Mouse (Mus musculus): ENCODE results near the gene Lsp1. TPM values are rescaled to one million over a fixed set of nuclear protein-coding genes. Genes with fewer than 3 reads are reported as not detected.

The Lsp1 gene
- polyA plus RNA-seq, 1 experiment from 2014 or later: 99.6 TPM

DNA sequence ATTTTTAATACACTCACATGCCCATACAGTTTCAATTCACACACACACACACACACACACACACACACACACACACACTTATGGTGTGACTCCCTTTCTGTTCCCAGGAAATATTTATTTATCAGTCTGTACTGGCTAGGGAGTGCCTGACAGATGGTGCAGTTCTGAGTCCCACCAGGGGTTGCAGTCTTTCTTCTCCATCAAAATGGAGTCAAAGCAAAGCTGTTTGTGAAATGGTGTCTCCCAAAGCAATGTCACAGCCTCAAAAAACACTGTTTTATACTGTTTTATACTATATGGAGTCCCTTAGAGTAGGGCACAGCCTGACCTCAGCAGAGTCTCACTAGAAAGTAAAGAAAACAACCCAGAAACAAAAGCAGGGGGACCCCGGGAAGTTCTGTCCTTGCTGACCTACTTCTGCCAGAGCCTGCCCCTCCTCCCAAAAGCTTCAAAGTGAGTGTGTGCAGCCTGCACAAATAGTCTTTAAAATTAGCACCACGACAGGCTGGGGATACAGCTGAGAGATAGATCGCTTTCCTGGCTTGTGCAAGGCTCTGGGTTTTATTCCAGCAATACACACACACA is 3.3 kb upstream of the Lsp1 start:
- 8% methylated on average over 3 of the region's 3 CpGs for WGBS
- Histone ChIP-seq H3K27me3 (ENCODE audit: insufficient read depth, low read length) (no peaks in the 10 kb centered on the region), H3K36me3 (ENCODE audit: insufficient read depth) (no peaks in the 10 kb centered on the region), H3K4me1 (ENCODE audit: insufficient read depth) (peaks cover 35% of the 10 kb centered on the region), H3K27ac (ENCODE audit: low read depth) (peak overlapping the region; percentile 98), H3K4me3 (ENCODE audit: low read depth, low read length) (no peak overlapping the region), H3K4me2 (no peak overlapping the region), H3K9ac (peak overlapping the region; percentile 35), H3K9me3 (ENCODE audit: low read depth, low read length) (no peaks in the 10 kb centered on the region)
- TF ChIP-seq CTCF (IDR thresholded peaks at IDR 0.05; ENCODE audit: low read depth): peak; percentile 56
- DNase-seq (peak; percentile 80), ATAC-seq (ENCODE audit: insufficient read depth) (peak; percentile 48)

DNA sequence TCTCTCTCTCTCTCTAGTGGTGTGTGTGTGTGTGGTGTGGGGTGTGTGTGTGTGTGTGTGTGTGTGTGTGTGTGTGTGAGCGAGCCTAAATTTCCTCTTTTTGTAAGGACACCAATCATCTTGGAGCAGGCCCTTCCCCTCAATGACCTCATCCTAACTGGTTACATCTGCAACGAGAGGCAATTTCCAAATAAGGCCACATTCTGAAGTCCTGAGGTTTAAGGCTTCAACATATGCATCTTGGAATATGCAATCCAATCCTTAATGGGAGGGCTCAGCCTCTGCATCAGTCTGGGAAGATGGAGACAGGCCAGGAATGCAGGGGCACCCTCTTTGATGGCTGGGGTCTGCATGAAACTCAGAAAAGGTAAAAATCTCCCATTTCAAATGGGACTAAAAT is 2.6 kb upstream of the Lsp1 start:
- 6% methylated on average over 2 of the region's 2 CpGs for WGBS
- Histone ChIP-seq H3K9ac (no peak overlapping the region), H3K27me3 (ENCODE audit: insufficient read depth, low read length) (no peaks in the 10 kb centered on the region), H3K4me1 (ENCODE audit: insufficient read depth) (peaks cover 35% of the 10 kb centered on the region), H3K4me3 (ENCODE audit: low read depth, low read length) (no peak overlapping the region), H3K9me3 (ENCODE audit: low read depth, low read length) (no peaks in the 10 kb centered on the region), H3K36me3 (ENCODE audit: insufficient read depth) (no peaks in the 10 kb centered on the region), H3K27ac (ENCODE audit: low read depth) (peak overlapping the region; percentile 98), H3K4me2 (no peak overlapping the region)
- peak; percentile 79 for ATAC-seq (ENCODE audit: insufficient read depth)
- DNase-seq: peak; percentile 88
- TF ChIP-seq CTCF (IDR thresholded peaks at IDR 0.05; ENCODE audit: low read depth): no peak

DNA sequence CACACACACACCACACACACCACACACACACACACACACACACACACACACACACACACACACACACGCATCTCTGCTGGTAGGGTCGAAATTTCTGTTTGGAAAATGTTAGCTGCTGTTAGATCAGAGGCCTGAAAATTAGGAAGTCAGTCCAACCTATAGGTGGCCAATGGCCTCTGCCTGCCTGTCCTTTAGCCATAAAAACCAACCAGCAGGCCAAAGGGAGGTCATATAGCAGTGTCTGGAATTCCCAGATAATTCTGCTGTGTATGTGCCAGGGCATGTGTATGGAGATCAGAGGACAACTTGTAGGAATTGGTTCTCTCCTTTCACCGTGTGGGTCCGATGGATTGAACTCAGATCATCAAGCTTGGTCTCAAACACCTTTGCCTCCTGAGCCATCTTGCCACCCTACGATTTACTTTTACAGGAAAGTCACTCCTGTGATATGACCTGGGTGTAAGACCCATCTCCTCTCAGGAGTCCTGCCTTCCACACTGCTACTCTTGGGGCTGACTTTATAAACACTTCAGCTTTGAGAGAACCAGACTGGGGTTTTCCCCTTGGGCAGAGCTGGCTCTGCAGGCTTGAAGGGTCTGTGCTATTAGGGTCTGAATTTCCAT is 1.8 kb upstream of the Lsp1 start:
- Histone ChIP-seq H3K27me3 (ENCODE audit: insufficient read depth, low read length) (no peaks in the 10 kb centered on the region), H3K4me1 (ENCODE audit: insufficient read depth) (peaks cover 35% of the 10 kb centered on the region), H3K9ac (no peak overlapping the region), H3K27ac (ENCODE audit: low read depth) (peak overlapping the region; percentile 98), H3K4me3 (ENCODE audit: low read depth, low read length) (no peak overlapping the region), H3K4me2 (no peak overlapping the region), H3K9me3 (ENCODE audit: low read depth, low read length) (no peaks in the 10 kb centered on the region), H3K36me3 (ENCODE audit: insufficient read depth) (no peaks in the 10 kb centered on the region)
- ATAC-seq (ENCODE audit: insufficient read depth) (no peak), DNase-seq (no peak)
- 0 out of 2 replicates have a peak, but pooled peaks have one; percentile 2 for TF ChIP-seq CTCF (IDR thresholded peaks at IDR 0.05; ENCODE audit: low read depth)
- 59% methylated on average over 5 of the region's 5 CpGs for WGBS

DNA sequence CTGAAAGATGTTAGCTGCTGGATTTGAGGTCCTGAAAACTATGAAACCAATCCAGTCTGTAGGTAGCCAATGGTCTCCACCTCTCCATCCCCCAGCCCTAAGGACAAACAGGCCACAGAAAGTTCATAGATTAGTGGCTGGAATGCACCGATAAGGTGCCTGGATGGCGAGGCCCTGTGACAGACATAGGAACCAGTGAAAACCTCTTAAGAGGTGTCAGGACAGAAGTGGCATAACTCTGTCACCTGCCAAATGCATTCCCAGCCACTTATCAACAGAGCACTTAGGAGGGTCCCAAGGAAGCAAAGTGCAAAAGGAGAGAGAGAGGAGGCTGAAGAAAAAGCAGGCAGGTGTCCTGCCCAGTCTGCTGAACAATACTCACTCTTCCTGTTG is 1.3 kb upstream of the Lsp1 start:
- Histone ChIP-seq H3K27me3 (ENCODE audit: insufficient read depth, low read length) (no peaks in the 10 kb centered on the region), H3K4me2 (no peak overlapping the region), H3K4me3 (ENCODE audit: low read depth, low read length) (no peak overlapping the region), H3K4me1 (ENCODE audit: insufficient read depth) (peaks cover 35% of the 10 kb centered on the region), H3K27ac (ENCODE audit: low read depth) (peak overlapping the region; percentile 98), H3K9ac (no peak overlapping the region), H3K36me3 (ENCODE audit: insufficient read depth) (no peaks in the 10 kb centered on the region), H3K9me3 (ENCODE audit: low read depth, low read length) (no peaks in the 10 kb centered on the region)
- no peak for TF ChIP-seq CTCF (IDR thresholded peaks at IDR 0.05; ENCODE audit: low read depth)
- DNase-seq (no peak), ATAC-seq (ENCODE audit: insufficient read depth) (no peak)
- WGBS: 43% methylated on average over 2 of the region's 2 CpGs

DNA sequence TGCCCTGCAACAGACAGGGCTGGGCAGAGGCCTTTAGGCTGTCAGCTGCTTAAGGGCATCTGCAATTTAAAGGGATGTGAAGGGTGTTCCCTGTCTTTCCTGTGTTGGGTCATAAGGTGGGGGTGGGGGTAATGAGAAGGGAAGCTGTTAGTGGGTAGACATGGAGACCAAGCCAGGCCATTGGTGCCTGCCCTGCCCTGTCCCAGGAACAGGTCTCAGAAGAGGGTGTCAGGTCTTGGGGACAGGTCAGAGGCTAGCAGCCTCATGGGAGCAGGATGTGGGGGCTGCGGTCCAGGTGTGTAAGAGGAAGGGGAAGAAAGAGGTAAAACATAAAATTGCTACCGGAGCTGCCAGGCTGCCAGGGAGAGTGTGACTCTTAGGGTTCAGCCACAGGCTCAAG is 837 bp downstream of the Lsp1 start:
- H3K4me2 ChIP-seq: no peak overlapping the region
- H3K4me1 ChIP-seq (ENCODE audit: insufficient read depth): peaks cover 20% of the 10 kb centered on the region
- ATAC-seq (ENCODE audit: insufficient read depth) (no peak), DNase-seq (no peak)
- no peaks in the 10 kb centered on the region for H3K36me3 ChIP-seq (ENCODE audit: insufficient read depth)
- no peak overlapping the region for H3K9ac ChIP-seq
- H3K27ac ChIP-seq (ENCODE audit: low read depth): no peak overlapping the region
- WGBS: 87% methylated on average over 2 of the region's 2 CpGs
- no peaks in the 10 kb centered on the region for H3K9me3 ChIP-seq (ENCODE audit: low read depth, low read length)
- TF ChIP-seq CTCF (IDR thresholded peaks at IDR 0.05; ENCODE audit: low read depth): no peak
- no peaks in the 10 kb centered on the region for H3K27me3 ChIP-seq (ENCODE audit: insufficient read depth, low read length)
- no peak overlapping the region for H3K4me3 ChIP-seq (ENCODE audit: low read depth, low read length)

DNA sequence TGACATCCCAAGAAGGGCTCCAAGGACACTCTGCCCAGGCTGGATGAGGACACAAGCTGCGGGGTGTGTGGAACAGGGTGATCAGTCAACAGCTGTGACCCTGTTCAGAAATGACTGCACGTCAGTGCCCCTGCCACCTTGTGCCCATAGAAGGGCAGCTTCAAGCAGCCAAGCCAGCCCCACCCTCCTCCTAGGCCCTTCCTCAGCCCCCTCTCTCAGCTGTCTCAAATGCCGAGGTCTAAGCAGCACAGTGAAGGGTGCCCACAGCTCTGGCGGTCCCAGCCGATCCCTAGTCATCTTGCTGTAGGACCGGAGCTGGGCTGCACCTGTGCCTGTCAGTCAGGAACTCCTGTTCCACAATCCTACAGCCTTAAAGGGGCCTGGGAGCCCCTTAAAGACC is 1.6 kb downstream of the Lsp1 start:
- 0 out of 2 replicates have a peak overlapping the region, but pooled peaks have one; percentile 4 for H3K27ac ChIP-seq (ENCODE audit: low read depth)
- H3K36me3 ChIP-seq (ENCODE audit: insufficient read depth): no peaks in the 10 kb centered on the region
- ATAC-seq (ENCODE audit: insufficient read depth): no peak
- no peak overlapping the region for H3K9ac ChIP-seq
- H3K4me2 ChIP-seq: no peak overlapping the region
- H3K4me3 ChIP-seq (ENCODE audit: low read depth, low read length): no peak overlapping the region
- WGBS: 73% methylated on average over 6 of the region's 6 CpGs
- no peak for TF ChIP-seq CTCF (IDR thresholded peaks at IDR 0.05; ENCODE audit: low read depth)
- no peaks in the 10 kb centered on the region for H3K9me3 ChIP-seq (ENCODE audit: low read depth, low read length)
- no peaks in the 10 kb centered on the region for H3K27me3 ChIP-seq (ENCODE audit: insufficient read depth, low read length)
- H3K4me1 ChIP-seq (ENCODE audit: insufficient read depth): peaks cover 13% of the 10 kb centered on the region
- DNase-seq: no peak

DNA sequence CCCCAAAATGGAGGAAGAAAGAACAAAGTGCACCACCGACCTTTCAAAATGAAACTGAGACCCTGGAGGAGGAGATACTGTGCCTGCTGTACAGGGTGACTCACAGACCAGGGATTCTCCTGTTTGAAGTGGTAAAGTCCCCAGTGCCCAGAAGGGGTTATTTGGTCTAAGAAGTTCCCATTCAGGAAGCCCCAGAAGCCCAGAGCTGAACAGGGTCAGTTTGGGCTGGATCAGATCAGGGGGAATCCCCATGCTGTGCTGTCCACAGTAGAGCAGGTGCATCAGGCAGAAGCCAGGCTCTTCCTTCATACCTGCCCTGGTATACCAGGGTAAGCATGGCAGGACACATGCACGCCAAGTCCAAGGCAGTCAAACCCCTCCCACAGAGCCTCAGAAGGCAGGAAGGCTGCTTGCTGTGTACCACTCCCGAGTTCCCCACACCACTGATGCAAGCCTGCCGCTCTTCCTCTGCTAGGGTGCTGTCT is 2.0 kb downstream of the Lsp1 start:
- no peak overlapping the region for H3K4me3 ChIP-seq (ENCODE audit: low read depth, low read length)
- no peak for TF ChIP-seq CTCF (IDR thresholded peaks at IDR 0.05; ENCODE audit: low read depth)
- H3K9ac ChIP-seq: no peak overlapping the region
- H3K4me2 ChIP-seq: no peak overlapping the region
- no peak for ATAC-seq (ENCODE audit: insufficient read depth)
- no peaks in the 10 kb centered on the region for H3K27me3 ChIP-seq (ENCODE audit: insufficient read depth, low read length)
- no peak for DNase-seq
- 71% methylated on average over 4 of the region's 4 CpGs for WGBS
- no peaks in the 10 kb centered on the region for H3K9me3 ChIP-seq (ENCODE audit: low read depth, low read length)
- H3K36me3 ChIP-seq (ENCODE audit: insufficient read depth): no peaks in the 10 kb centered on the region
- H3K27ac ChIP-seq (ENCODE audit: low read depth): no peak overlapping the region
- peaks cover 8% of the 10 kb centered on the region for H3K4me1 ChIP-seq (ENCODE audit: insufficient read depth)
